Mouse (Mus musculus) mature B cell (primary cell): ENCODE data around the gene Brf1.

Source experiments
- in situ Hi-C: fragments of 300-500 bp; cut with MboI; formaldehyde crosslinking; loops from 2 replicates; pipeline ENCODE4 v1.14.3; 2019

Brf1 gene

GRCm38 (mm10) chr12:113017429-113017984 lies 17.0 kb upstream of the Brf1 start:
- in situ Hi-C loops: no loop called here

- in situ Hi-C loops: no loop called here
Observed at GRCm38 (mm10) chr12:113016976-113017375, 16.5 kb upstream of the Brf1 start.

GRCm38 (mm10) chr12:113015956-113016355 lies 15.5 kb upstream of the Brf1 start:
- in situ Hi-C loops: no loop called here

- in situ Hi-C loops: no loop called here
Observed at GRCm38 (mm10) chr12:113014561-113015556, 14.4 kb upstream of the Brf1 start.

- in situ Hi-C loops: no loop called here
Observed at GRCm38 (mm10) chr12:113013604-113014558, 13.4 kb upstream of the Brf1 start, which contains the start of gene Pacs2. Gene Pacs2 (plus strand): TSS chr12:113014508.

- in situ Hi-C loops: no loop called here
Observed at GRCm38 (mm10) chr12:113013021-113013491, 12.6 kb upstream of the Brf1 start.

- in situ Hi-C loops: no loop called here
Observed at GRCm38 (mm10) chr12:113012443-113012842, 11.9 kb upstream of the Brf1 start.

GRCm38 (mm10) chr12:113011702-113012360 lies 11.3 kb upstream of the Brf1 start:
- in situ Hi-C loops: no loop called here

- in situ Hi-C loops: no loop called here
Observed at GRCm38 (mm10) chr12:113004993-113005392, 4.5 kb upstream of the Brf1 start.

- in situ Hi-C loops: no loop called here
Observed at GRCm38 (mm10) chr12:113004011-113004410, 3.5 kb upstream of the Brf1 start.

- in situ Hi-C loops: no loop called here
Observed at GRCm38 (mm10) chr12:113002667-113003066, 2.2 kb upstream of the Brf1 start.

GRCm38 (mm10) chr12:113001133-113001474 lies 600 bp upstream of the Brf1 start:
- in situ Hi-C loops: no loop called here

GRCm38 (mm10) chr12:112999569-113000293 lies 773 bp downstream of the Brf1 start:
- in situ Hi-C loops: no loop called here

GRCm38 (mm10) chr12:112994153-112994552 lies 6.4 kb downstream of the Brf1 start:
- in situ Hi-C loops: no loop called here

GRCm38 (mm10) chr12:112991444-112991843 lies 9.1 kb downstream of the Brf1 start:
- in situ Hi-C loops: no loop called here

GRCm38 (mm10) chr12:112990706-112991405 lies 9.6 kb downstream of the Brf1 start:
- in situ Hi-C loops: no loop called here

GRCm38 (mm10) chr12:112987877-112988276 lies 12.6 kb downstream of the Brf1 start:
- in situ Hi-C loops: no loop called here

- in situ Hi-C loops: no loop called here
Observed at GRCm38 (mm10) chr12:112985346-112985745, 15.2 kb downstream of the Brf1 start.

GRCm38 (mm10) chr12:112982031-112982430 lies 18.5 kb downstream of the Brf1 start:
- in situ Hi-C loops: no loop called here

GRCm38 (mm10) chr12:112977156-112977555 lies 23.3 kb downstream of the Brf1 start:
- in situ Hi-C loops: no loop called here
